Mouse (Mus musculus) E14TG2a.4 (cell line): Measurements from ENCODE around the gene Kif1b.

ENCODE experiments used
- CTCF ChIP-seq: conservative IDR thresholded peaks from 2 replicates; pipeline ENCODE4 v1.5.1; 2014; ENCODE audit warnings: low read length
- NANOG ChIP-seq: IDR thresholded peaks from 2 replicates; pipeline ENCODE4 v1.6.1; 2014; ENCODE audit warnings: borderline replicate concordance, low read length, mixed read lengths

- TF ChIP-seq CTCF (no peak), NANOG (no peak)
These were observed 15.2 kb upstream of the Kif1b start for GRCm38 (mm10) chr4:149322718-149323117.
